Mouse (Mus musculus) neural tube, embryonic 13.5 days (tissue): ENCODE measurements around the gene Cd3g. TPM values are rescaled to one million over a fixed set of nuclear protein-coding genes. Genes with fewer than 3 reads are reported as not detected.

ENCODE experiments used
- ATAC-seq: fragments of 200-750 bp; cut with Nextera tagmentation; 2 replicates; pipeline ENCODE4 v1.8.0; 2017; ENCODE audit warnings: low read depth, mild to moderate bottlenecking, moderate TSS enrichment, moderate library complexity
- H3K27ac ChIP-seq: fragments of 300-500 bp; sonication (generic); replicated peaks from 2 replicates; pipeline ENCODE4 v1.5.1; 2015; ENCODE audit warnings: moderate library complexity, mild to moderate bottlenecking, inconsistent platforms
- H3K27me3 ChIP-seq: fragments of 300-500 bp; sonication (generic); 2 replicates; pipeline ENCODE4 v1.6.1; 2015; ENCODE audit warnings: mild to moderate bottlenecking, inconsistent platforms
- H3K36me3 ChIP-seq: fragments of 300-500 bp; sonication (generic); 2 replicates; pipeline ENCODE4 v1.6.1; 2015; ENCODE audit warnings: mild to moderate bottlenecking, inconsistent platforms
- H3K4me1 ChIP-seq: fragments of 300-500 bp; sonication (generic); replicated peaks from 2 replicates; pipeline ENCODE4 v1.6.1; 2015; ENCODE audit warnings: inconsistent platforms
- H3K4me2 ChIP-seq: fragments of 300-500 bp; sonication (generic); 2 replicates; pipeline ENCODE4 v1.6.1; 2015; ENCODE audit warnings: inconsistent platforms, mild to moderate bottlenecking, moderate library complexity
- H3K4me3 ChIP-seq: fragments of 300-500 bp; sonication (generic); 2 replicates; pipeline ENCODE4 v1.5.1; 2015; ENCODE audit warnings: mild to moderate bottlenecking, inconsistent platforms
- H3K9ac ChIP-seq: fragments of 300-500 bp; sonication (generic); 2 replicates; pipeline ENCODE4 v1.6.1; 2015; ENCODE audit warnings: moderate library complexity, mild to moderate bottlenecking, inconsistent platforms
- H3K9me3 ChIP-seq: fragments of 300-500 bp; sonication (generic); 2 replicates; pipeline ENCODE4 v1.6.1; 2016; ENCODE audit warnings: inconsistent platforms
- WGBS: fragments of 180-500 bp; shearing (Covaris S2); methylation state at CpG from one replicate; pipeline ENCODE4 v1.1.7; 2015; 5-methylcytosine and 5-hydroxymethylcytosine counted together
- polyA plus RNA-seq: library from polyadenylated mRNA; unstranded; fragments of >200 nt; fragmentation: Nextera tagmentation; extraction: Ambion mirVana; gene quantifications from 2 replicates; pipeline ENCODE4 v1.2.1, GENCODE M21; 2015

The Cd3g gene
- polyA plus RNA-seq, 1 experiment from 2014 or later = not detected

DNA sequence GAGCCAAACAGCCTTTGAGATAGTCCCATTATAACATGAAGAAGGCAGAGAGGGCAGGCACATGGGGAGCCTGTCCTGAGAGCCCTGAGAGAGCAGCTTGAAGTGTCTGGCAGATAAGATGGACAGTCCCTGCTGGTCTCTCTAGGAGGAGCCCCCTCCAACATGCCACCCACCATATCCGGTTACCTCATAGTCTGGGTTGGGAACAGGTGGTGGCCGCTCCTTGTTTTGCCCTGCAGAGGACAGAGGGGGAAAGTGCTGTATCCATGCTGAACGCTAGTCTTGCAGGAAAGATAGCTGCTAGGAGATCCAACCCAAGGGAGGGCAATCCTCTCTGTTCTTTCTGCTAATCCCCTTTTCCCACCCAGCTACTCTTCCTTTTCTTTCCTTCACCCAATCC, 20.0 kb upstream of the Cd3g start:
- H3K9me3 ChIP-seq = no peaks in the 10 kb centered on the region
- no peaks in the 10 kb centered on the region for H3K36me3 ChIP-seq
- H3K9ac ChIP-seq = no peak overlapping the region
- H3K4me1 ChIP-seq = no peaks in the 10 kb centered on the region
- no peak overlapping the region for H3K4me2 ChIP-seq
- ATAC-seq = no peak
- no peak overlapping the region for H3K4me3 ChIP-seq
- no peaks in the 10 kb centered on the region for H3K27me3 ChIP-seq
- WGBS = 84% methylated on average over 3 of the region's 3 CpGs
- no peak overlapping the region for H3K27ac ChIP-seq

DNA sequence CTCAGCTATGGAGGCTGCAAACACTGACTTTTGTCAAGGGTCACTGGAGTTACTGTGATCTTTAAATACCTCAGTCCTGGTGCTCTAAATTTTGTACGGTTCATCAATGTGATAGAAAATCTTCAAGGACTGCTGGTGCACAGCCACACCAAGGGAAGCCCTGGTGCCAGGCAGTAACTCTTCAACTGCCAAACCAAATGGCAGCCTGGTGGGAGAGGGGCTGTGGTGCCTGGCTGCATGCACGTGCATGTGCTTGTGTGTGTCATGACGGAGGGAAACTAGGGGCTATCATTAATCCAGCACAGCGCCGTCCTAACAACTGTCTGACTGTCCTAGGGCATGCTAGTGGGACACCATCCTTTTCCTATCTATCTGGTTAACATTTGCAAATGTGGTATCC, 19.5 kb upstream of the Cd3g start:
- WGBS = 76% methylated on average over 5 of the region's 5 CpGs
- Histone ChIP-seq H3K9me3 (no peaks in the 10 kb centered on the region), H3K27me3 (no peaks in the 10 kb centered on the region), H3K4me3 (no peak overlapping the region), H3K4me1 (no peaks in the 10 kb centered on the region), H3K36me3 (no peaks in the 10 kb centered on the region), H3K9ac (no peak overlapping the region), H3K27ac (no peak overlapping the region), H3K4me2 (no peak overlapping the region)
- ATAC-seq = no peak

DNA sequence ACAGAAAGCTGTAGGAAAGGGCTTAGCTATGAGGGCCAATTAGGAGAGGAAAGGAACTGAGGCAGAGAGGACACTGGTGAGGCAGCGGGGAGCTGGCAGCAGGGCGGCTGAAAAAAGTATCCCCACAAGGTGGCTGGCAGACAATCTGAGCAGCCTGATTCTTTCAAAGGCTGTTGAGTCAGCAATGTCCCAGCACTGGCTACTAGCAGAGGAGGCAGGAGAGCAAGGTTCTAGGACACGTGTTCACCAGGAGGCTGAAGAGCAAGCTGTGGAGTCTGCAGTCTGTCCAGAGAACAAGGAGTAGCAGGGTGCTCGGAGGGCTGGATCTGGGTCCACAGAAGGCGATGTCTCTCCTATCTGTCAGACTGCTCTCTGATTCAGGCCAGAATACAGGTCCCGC, 18.9 kb upstream of the Cd3g start:
- no peaks in the 10 kb centered on the region for H3K9me3 ChIP-seq
- no peak overlapping the region for H3K4me3 ChIP-seq
- no peaks in the 10 kb centered on the region for H3K36me3 ChIP-seq
- H3K4me2 ChIP-seq = no peak overlapping the region
- WGBS = 53% methylated on average over 6 of the region's 6 CpGs
- no peak overlapping the region for H3K27ac ChIP-seq
- no peaks in the 10 kb centered on the region for H3K27me3 ChIP-seq
- no peak overlapping the region for H3K9ac ChIP-seq
- no peak for ATAC-seq
- no peaks in the 10 kb centered on the region for H3K4me1 ChIP-seq

DNA sequence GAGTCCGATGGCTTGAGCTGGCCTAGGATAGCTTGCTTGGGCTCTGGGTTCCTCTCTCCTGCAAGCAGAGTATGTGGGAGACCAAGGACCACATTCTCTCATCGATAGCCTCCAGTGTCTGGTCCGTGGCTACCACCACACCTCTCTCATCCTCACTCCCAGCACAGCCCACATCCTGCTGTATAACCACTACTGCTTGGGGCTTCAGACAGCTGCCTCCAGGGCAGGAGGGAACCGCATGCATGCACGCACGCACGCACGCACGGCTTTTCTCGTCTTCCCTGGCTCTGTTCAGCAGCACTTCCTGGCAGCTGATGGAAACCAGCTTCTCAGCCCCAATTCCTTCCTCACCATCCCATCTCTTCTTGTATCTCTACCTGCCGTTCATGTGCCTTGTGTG, 17.9 kb upstream of the Cd3g start:
- WGBS = 79% methylated on average over 11 of the region's 11 CpGs
- no peak for ATAC-seq
- H3K36me3 ChIP-seq = no peaks in the 10 kb centered on the region
- no peak overlapping the region for H3K4me3 ChIP-seq
- H3K27me3 ChIP-seq = no peaks in the 10 kb centered on the region
- no peak overlapping the region for H3K27ac ChIP-seq
- H3K4me1 ChIP-seq = no peaks in the 10 kb centered on the region
- H3K4me2 ChIP-seq = no peak overlapping the region
- H3K9ac ChIP-seq = no peak overlapping the region
- H3K9me3 ChIP-seq = no peaks in the 10 kb centered on the region

DNA sequence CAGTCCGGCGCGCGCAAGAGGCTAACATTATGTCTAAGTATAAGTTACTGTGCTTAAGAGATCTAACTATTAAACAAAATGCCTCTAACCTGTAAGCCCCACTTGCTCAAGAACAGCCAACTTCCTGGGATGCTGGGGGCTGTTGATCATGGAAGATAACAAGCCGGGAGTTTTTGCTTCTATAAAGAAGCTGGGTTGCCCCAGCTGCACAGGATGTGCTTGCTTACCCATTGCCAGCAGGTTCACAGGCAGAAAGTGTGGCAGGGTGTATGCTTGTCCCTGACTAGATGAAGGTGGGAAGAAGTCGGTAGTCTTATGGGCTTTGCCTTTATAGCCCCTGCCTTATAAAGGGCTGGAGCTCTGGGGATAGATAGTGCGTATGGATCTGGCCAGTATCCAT, 16.4 kb upstream of the Cd3g start:
- 94% methylated on average over 7 of the region's 7 CpGs for WGBS
- Histone ChIP-seq H3K9ac (no peak overlapping the region), H3K4me1 (no peaks in the 10 kb centered on the region), H3K27me3 (no peaks in the 10 kb centered on the region), H3K4me2 (no peak overlapping the region), H3K36me3 (no peaks in the 10 kb centered on the region), H3K9me3 (no peaks in the 10 kb centered on the region), H3K27ac (no peak overlapping the region), H3K4me3 (no peak overlapping the region)
- ATAC-seq = no peak

DNA sequence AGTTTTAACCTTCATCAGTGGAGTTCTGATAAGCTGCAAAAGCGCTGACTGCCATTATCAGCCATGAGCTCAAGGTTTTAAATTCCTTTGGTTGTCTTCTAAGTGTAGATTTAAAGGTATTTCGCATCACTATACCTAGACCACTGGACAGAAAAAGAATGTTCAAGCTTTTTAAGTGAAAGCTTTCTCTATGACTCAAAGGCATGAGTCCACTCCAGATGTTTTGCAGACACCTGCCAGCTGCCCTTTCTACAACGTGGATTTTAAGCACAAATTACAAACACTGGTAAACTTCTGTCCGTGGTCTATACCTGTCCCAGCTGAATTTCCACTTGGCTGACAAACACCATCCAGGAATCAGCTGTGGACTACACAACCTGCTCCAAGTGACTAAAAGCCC, 14.7 kb upstream of the Cd3g start:
- Histone ChIP-seq H3K27me3 (no peaks in the 10 kb centered on the region), H3K36me3 (no peaks in the 10 kb centered on the region), H3K4me2 (no peak overlapping the region), H3K9ac (no peak overlapping the region), H3K27ac (no peak overlapping the region), H3K9me3 (no peaks in the 10 kb centered on the region), H3K4me3 (no peak overlapping the region), H3K4me1 (no peaks in the 10 kb centered on the region)
- ATAC-seq = no peak
- WGBS = 79% methylated on average over 4 of the region's 4 CpGs

DNA sequence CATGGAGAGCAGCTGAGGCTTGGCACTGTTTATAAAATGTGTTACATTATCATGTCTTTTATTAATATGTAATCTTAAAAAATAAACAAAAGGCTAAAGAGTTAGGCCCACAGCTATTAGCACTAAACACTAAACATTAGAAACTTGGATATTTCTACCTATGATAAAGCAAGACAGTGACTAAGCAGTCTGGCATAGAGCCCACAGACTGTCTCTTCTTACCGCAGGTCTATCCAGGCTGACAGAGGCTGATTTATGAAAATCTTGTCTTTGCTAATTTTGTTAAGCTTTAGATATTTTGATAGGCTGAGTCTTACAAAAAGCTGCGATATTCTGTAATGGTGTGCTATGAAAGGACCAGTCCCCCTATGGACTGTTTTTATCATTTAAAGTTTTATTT, 13.0 kb upstream of the Cd3g start:
- H3K9me3 ChIP-seq = no peaks in the 10 kb centered on the region
- WGBS = 89% methylated on average over 2 of the region's 2 CpGs
- H3K27ac ChIP-seq = no peak overlapping the region
- no peaks in the 10 kb centered on the region for H3K36me3 ChIP-seq
- no peak for ATAC-seq
- H3K4me2 ChIP-seq = no peak overlapping the region
- H3K4me3 ChIP-seq = no peak overlapping the region
- no peaks in the 10 kb centered on the region for H3K27me3 ChIP-seq
- H3K4me1 ChIP-seq = no peaks in the 10 kb centered on the region
- no peak overlapping the region for H3K9ac ChIP-seq

DNA sequence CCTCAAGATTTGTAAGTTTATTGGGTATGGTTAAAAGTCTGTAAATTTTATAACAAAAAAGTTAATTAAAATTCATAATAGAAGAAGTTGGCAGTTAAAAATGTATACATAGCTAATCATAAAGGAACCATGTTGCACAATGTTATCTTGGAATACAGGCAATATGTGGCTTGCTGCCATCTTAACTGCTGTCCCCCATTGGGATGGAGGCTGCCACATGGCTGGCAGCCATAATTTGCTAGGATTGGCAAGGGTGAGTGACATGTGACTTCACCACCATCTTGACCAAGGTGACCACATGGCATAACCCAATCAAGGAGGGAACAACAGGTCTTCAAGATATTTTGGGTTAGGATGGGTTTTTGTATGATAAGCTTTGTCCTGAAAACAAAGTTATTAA, 12.0 kb upstream of the Cd3g start:
- Histone ChIP-seq H3K36me3 (no peaks in the 10 kb centered on the region), H3K27ac (no peak overlapping the region), H3K9me3 (no peaks in the 10 kb centered on the region), H3K4me1 (no peaks in the 10 kb centered on the region), H3K9ac (no peak overlapping the region), H3K27me3 (no peaks in the 10 kb centered on the region), H3K4me3 (no peak overlapping the region), H3K4me2 (no peak overlapping the region)
- no peak for ATAC-seq

DNA sequence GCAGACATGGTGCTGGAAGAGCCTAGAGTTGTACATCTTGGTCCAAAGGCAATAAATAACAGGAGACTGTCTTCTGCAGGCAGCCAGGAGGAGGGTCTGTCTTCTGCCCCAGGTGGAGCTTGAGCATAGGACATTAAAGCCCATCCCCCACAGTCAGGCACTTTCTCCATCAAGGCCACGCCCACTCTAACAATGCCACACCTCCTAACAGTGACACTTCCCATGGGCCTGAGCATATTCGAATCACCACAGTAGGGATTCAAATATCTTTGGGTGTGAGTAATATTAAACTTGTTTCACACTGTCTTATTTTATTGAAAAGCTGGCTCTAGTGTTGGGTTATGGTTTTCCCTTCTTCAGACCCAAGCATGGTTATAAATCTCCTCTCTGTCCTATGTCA, 11.6 kb upstream of the Cd3g start:
- H3K9me3 ChIP-seq = no peaks in the 10 kb centered on the region
- H3K4me2 ChIP-seq = no peak overlapping the region
- H3K4me1 ChIP-seq = no peaks in the 10 kb centered on the region
- H3K9ac ChIP-seq = no peak overlapping the region
- no peak overlapping the region for H3K4me3 ChIP-seq
- no peak for ATAC-seq
- no peak overlapping the region for H3K27ac ChIP-seq
- WGBS = 83% methylated on average over 2 of the region's 2 CpGs
- H3K36me3 ChIP-seq = no peaks in the 10 kb centered on the region
- H3K27me3 ChIP-seq = no peaks in the 10 kb centered on the region

DNA sequence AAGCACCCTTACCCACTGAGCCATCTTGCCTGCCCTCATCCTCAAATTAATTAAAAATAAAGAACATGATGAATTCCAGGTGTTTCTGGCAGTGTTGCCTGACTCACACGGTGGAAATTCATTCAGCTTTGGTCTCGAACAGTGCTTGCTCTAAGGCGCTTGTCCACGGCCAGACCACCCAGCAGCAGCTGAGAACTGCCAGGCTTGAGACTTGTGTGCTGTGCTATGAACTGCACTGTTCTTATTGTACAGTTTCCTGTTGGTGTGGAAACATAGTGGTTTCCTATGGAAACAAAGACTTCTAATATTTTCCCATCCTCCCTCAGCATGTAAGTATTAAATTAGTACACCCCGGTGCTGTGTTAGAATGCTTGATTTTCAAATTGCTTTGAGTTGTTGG, 6.7 kb upstream of the Cd3g start:
- no peak for ATAC-seq
- Histone ChIP-seq H3K9me3 (no peaks in the 10 kb centered on the region), H3K4me2 (no peak overlapping the region), H3K27ac (no peak overlapping the region), H3K9ac (no peak overlapping the region), H3K4me1 (no peaks in the 10 kb centered on the region), H3K4me3 (no peak overlapping the region), H3K36me3 (no peaks in the 10 kb centered on the region), H3K27me3 (no peaks in the 10 kb centered on the region)
- WGBS = 78% methylated on average over 5 of the region's 5 CpGs

DNA sequence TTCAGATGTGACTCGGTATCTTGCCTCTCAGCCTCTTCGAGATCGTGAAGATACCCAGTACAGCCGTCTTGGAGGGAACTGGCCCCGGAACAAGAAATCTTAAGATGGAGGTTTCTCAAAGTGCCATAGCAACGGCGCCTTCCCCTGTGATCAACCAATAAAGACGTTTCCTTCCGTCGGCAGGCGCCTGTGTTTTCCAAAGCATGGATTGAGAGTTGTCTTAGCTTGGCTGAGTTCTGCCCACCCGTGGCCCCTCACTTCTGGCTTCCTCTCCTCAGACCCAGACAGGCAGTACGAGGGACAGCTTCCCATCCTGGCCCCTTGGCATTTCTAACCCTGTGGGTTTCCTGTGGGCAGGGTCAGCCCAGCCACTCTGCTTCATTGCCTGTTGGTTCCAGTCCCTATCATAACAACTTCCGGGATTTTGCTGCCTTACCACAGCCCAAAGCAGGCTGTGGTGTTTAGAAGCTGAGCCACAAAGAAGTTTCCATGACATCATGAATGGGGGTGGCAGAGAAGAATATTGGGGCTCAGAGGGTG, 6.1 kb upstream of the Cd3g start:
- no peak for ATAC-seq
- no peaks in the 10 kb centered on the region for H3K27me3 ChIP-seq
- no peaks in the 10 kb centered on the region for H3K9me3 ChIP-seq
- 67% methylated on average over 14 of the region's 14 CpGs for WGBS
- no peak overlapping the region for H3K27ac ChIP-seq
- H3K9ac ChIP-seq = no peak overlapping the region
- no peaks in the 10 kb centered on the region for H3K4me1 ChIP-seq
- no peaks in the 10 kb centered on the region for H3K36me3 ChIP-seq
- no peak overlapping the region for H3K4me2 ChIP-seq
- no peak overlapping the region for H3K4me3 ChIP-seq

DNA sequence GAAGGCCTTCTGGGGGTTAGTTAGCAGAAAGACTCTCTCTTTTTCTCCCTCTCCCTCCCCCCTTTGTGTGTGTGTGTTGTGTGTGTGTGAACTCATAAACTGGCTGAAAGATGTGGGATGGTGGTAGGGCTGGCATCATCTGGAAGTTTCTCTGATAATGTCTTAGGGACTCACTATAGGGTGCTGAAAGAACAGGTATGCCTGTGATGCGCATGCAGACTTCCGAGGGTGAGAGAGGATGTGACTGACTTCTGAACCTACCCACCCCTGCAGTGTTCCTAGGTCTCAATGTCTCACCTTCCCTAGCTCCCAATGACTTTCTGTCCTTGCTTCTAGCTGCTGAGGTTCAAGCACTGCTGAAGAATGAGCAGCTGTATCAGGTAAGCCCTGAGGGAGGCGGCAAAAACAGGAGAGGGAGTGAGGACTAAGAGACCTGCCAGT, 5.5 kb upstream of the Cd3g start:
- H3K4me1 ChIP-seq = no peaks in the 10 kb centered on the region
- no peak for ATAC-seq
- no peaks in the 10 kb centered on the region for H3K36me3 ChIP-seq
- no peak overlapping the region for H3K9ac ChIP-seq
- 83% methylated on average over 3 of the region's 3 CpGs for WGBS
- H3K9me3 ChIP-seq = no peaks in the 10 kb centered on the region
- H3K4me3 ChIP-seq = no peak overlapping the region
- H3K27ac ChIP-seq = no peak overlapping the region
- H3K27me3 ChIP-seq = no peaks in the 10 kb centered on the region
- no peak overlapping the region for H3K4me2 ChIP-seq

DNA sequence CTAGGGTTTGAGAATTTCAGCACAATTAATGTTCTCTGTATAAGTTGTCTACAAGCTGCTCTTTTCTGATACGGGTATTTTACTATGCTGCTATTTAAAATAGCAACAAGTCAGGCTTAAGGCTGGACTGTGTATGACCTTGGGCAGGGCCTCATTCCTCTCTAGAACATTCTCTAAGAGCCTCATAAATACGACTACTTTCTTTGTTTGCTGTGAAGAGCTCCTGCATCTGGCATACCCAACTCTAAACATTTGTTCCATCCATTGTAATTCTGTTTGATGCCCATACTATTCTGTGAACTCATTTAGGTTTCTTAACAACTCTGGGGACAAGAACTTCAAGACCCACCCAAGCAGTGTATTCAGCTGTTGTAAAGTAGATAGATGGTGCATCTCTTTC, 2.8 kb upstream of the Cd3g start:
- no peak for ATAC-seq
- Histone ChIP-seq H3K4me2 (no peak overlapping the region), H3K4me1 (no peaks in the 10 kb centered on the region), H3K27me3 (no peaks in the 10 kb centered on the region), H3K27ac (no peak overlapping the region), H3K36me3 (no peaks in the 10 kb centered on the region), H3K9me3 (no peaks in the 10 kb centered on the region), H3K9ac (no peak overlapping the region), H3K4me3 (no peak overlapping the region)
- 83% methylated on average over 2 of the region's 2 CpGs for WGBS
